Mouse (Mus musculus) urinary bladder, postnatal 0 days (tissue): ENCODE data around the gene Edaradd. TPM values are rescaled to one million over a fixed set of nuclear protein-coding genes. Genes with fewer than 3 reads are reported as not detected.

Experiments used
- polyA plus RNA-seq: library from polyadenylated mRNA; unstranded; fragments of >200 nt; fragmentation: Nextera tagmentation; extraction: Ambion mirVana; gene quantifications from 2 replicates; pipeline ENCODE4 v1.2.1, GENCODE M21; 2015

Gene Edaradd
- 0.78 and 1.1 TPM in 2 replicates for polyA plus RNA-seq

DNA sequence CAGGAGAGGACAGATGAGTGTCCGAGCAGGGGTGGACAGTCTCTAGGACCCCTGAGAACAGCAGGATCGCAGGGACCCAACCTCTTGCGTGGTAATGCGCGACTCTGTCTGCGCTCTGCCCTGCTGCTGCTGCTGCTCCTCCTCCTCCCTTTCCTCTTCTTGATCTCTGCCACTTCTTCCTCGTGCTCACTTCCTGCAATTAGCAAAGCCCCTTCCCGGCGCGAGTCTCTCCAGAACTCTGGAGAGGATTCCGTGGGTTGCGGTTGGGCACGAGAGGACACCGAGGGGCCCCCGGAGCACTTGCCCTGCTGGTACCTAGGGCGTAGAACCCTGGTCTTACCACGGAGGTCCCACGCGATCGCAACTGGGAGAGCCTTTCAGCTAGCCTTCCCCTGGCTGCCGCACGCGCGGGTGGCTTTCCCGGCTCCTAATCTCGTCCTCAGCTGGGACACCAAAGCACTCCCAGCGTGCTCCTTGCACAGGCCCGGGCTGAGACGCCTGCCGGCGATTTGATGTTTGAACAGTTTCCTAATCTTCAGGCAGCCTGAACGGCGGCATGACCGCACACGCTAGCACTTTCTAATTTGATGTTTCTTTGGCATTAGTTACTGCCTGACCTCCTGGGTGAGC, at the start of gene Edaradd:
Edaradd (minus strand) TSS at position 484 of the 630 bp plus-strand sequence.

DNA sequence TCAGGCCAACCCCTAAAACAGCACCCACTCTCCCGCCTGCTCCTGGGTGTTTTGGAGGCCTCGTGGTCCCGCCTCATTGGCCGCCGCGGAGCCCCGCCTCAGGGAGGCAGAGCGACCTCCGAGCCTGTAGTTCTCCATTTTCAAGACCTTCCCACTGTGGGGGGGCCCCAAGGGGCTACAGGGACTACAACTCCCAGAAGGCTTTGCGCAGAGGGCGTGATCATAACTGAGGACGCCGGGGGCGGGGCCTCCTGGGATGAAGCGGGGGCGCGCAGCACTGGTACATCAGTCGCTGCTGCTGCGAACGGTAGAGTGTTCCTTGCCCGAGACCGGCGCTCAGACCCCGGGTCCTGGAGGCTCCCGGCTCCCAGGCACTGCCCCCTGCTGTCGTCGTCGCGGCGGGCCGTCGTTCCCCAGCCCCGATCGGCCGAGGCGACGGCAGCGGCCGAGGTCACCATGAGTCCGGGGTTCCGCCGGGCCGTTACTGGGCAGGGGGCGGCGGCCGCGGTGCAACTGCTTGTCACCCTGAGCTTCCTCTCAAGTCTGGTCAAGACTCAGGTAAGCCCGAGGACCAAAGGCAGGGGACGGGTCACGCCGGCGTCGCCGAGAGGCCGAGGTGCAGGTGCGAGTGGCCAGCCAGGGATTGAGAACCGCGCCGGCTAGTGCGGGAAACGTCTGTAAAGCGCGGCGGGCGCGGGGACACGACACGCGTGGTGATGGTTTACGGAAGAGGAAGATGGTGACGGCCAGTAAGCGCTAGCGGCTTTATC, 45.6 kb upstream of the Edaradd start, which contains the start of gene Ero1lb:
Ero1lb (plus strand) TSS at position 254 of the 770 bp plus-strand sequence.

DNA sequence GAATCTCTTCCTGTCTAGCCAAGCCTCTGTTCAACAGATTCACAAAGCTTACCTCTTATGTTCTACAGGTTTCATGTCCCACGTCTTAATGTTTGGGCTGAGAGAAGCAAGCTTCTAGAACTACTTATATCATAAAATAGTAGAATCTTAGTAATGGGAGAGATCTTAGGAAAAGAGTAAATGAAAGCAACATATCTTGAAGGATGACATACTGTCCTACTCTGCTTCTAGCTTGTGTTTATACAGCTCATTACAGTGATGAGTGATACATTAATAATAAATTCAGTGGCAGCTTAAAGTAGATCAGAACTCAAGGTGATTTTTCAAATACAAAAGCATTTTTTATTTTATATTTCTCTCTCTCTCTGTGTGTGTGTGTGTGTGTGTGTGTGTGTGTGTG, 55.4 kb downstream of the Edaradd start, which contains the start of gene Lgals8:
Lgals8 (minus strand) TSS at position 101 of the 400 bp plus-strand sequence.

Other genes starting within 250 kb of the Edaradd start
- 1.2 and 1.4 TPM in 2 replicates for gene Actn2, start 179.7 kb downstream of the Edaradd start, polyA plus RNA-seq
- 6.7 and 7.8 TPM in 2 replicates for gene Heatr1, start 125.4 kb downstream of the Edaradd start, polyA plus RNA-seq
- 21.7 and 23.3 TPM in 2 replicates for gene Lgals8, start 55.5 kb downstream of the Edaradd start, polyA plus RNA-seq
- gene Ero1lb, start 45.4 kb upstream of the Edaradd start, polyA plus RNA-seq, result 2.5 and 2.6 TPM in 2 replicates